Mouse (Mus musculus): ENCODE data around the gene 6720489N17Rik.
"Not testable (repeated sequence)": the region's sequence is repeated elsewhere in the genome, so short reads cannot be mapped to it uniquely, and the experiment has no call there.

Gene 6720489N17Rik

DNA sequence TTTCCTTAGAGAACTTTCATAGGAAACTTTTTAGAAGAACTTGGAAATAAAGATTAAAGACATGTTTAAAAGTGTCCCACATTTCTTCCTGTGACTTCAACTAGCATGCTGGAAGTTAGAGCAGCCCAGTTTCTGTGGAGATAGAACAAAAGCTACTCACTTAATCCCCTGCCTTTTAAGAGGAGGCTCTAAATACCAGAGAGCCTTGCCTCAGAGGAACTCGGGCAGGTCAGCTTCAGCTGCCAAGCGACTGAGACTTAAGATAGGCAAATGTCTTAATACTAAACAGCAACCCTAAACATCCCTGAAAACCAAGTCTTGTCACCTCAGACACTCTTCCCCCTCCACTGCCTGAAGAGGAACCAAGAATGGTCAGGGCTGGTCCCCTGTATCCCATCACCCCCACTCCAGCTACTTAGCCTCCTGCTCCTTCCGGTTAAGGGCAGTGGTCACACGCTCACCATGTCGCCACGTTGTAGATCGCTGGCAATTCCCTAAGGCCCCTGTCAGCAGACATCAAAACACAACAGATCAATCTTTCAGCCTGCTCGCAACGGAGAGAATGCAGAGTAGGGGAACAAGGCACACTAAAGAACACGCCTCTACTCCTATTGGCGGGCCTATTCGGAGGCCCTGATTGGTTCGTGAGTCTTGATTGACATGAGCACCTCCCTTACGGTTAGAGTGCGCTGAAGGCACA is at the start of gene 6720489N17Rik:
6720489N17Rik (minus strand) TSS at position 606 of the 700 bp plus-strand sequence.
- DNase-seq (ENCODE audit: low spot score in 2 of 2): peak; percentile 83 to 85

DNA sequence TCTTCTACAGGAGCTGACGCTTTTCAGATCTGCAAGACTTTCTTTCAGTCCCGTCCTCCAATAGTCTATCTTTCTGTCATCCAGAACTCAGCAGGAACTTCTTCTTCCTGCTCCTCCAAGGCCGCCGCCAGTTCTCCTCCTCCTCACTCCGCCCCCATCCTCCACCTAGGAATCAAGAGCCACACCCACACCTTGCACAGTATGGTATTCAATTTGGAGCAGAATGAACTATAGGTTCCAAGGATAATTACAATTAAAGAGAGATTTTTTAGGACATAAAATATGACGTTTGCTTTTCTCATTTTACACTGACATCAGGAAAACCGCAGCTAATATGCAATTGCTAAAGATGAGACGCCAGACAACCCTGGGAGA is 29.4 kb upstream of the 6720489N17Rik start:
- DNase-seq (ENCODE audit: low spot score in 2 of 2): no peak

DNA sequence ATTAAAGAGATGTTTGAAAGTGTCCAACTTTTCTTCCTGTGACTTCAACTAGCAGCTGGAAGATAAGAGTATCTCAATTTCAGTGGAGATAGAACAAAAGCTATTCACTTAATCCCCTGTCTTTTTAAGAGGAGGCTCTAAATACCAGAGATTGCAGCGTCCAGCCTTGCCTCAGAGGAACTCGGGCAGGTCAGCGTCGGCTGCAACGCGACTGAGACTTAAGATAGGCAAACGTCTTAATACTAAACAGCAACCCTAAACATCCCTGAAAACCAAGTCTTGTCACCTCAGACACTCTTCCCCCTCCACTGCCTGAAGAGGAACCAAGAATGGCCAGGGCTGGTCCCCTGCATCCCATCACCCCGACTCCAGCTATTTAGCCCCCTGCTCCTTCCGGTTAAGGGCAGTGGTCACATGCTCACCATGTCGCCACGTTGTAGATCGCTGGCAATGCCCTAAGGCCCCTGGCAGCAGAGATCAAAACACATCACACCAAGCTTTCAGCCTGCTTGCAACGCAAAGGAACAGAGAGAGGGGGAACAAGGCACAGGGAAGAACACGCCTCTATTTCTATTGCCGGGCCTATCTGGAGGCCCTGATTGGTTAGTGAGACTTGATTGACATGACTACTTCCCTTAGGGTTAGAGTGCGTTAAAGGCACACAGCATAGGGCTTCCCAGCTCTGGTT is 28.8 kb upstream of the 6720489N17Rik start:
- DNase-seq (ENCODE audit: low spot score in 2 of 2): peak; percentile 76 to 77

DNA sequence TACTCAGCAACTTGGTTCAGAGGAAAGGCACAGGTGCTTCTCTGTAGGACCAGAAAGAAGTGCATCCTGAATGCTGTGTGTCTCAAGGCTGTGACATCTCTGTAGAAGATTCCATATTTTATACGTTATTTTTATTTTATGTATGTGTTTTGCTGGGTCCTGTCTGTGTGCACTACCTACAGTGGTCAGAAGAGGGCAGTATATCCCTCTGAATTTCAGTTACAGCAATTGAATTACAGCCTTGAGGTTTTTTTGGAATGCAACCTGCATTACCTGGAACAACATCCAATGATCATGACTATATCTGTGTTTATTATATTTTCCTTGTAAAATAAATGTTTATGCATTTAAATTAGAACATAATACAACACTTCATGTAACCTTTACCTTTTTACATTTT is 3.1 kb upstream of the 6720489N17Rik start:
- DNase-seq (ENCODE audit: low spot score in 2 of 2): peak; percentile 3

DNA sequence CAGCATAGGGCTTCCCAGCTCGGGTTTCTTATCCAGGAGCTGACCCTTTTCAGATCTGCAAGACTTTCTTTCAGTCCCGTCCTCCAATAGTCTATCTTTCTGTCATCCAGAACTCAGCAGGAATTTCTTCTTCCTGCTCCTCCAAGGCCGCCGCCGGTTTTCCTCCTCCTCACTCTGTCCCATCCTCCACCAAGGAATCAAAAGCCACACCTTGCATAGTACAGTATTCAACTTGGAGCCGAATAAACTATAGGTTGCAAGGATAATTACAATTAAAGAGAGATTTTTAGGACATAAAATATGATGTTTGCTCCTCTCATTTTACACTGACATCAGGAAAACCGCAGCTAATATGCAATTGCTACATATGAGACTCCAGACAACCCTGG is 289 bp upstream of the 6720489N17Rik start:
- DNase-seq (ENCODE audit: low spot score in 2 of 2): not testable (repeated sequence)

DNA sequence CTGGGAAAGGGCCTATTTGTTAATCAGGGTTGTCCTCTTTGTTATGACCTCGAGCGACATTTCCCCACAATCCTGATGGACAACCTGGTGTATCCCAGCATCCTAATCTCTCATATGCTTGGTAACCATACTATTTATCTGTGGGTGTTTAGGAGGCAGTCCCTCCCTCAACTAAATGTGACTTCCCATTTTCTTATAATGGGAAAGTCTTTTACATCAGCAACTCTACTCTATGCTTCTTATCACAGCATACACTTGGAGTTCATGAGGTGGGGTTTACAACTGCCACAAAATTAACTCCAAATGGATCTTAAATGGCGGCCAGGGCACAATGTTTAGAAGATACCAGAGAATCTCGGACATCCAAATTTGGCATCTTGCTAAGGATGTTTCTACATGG is 6.5 kb downstream of the 6720489N17Rik start:
- not testable (repeated sequence) for DNase-seq (ENCODE audit: low spot score in 2 of 2)

DNA sequence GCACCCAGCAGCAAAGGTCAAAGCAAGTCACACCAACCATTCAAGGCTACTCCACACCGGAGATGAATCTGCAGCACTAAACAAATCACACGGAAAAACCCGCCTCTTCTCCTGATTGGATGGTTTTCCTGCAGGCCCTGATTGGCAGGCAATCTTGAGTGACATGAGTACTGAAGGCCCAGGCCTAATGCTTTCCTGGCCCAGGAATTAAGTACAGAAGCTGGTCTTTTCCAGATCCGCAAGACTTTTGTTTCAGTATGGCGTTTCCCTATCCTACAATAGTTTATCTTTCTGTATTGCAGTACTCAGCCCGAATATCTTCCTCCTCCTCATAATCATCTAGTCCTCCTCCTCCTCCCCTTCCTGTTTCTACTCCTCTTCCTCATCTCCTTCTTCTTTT is 52.9 kb downstream of the 6720489N17Rik start, which contains the start of gene Zfp934:
Zfp934 (minus strand) TSS at position 101 of the 400 bp plus-strand sequence.
- DNase-seq (ENCODE audit: low spot score in 2 of 2): not testable (repeated sequence)

DNA sequence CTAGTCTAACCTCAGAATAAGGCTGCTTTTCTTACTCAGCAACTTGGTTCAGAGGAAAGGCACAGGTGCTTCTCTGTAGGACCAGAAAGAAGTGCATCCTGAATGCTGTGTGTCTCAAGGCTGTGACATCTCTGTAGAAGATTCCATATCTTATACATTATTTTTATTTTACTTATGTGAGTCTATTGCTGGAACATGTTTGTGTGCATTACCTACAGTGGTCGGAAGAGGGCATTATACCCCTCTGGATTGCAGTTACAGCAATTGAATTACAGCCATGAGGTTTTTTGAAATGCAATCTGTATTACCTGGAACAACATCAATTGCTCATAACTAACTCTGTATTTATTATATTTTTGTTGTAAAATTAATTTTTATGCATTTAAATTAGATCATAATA is 62.3 kb downstream of the 6720489N17Rik start:
- DNase-seq (ENCODE audit: low spot score in 2 of 2): peak in 1 of 2 experiments; percentile 10

DNA sequence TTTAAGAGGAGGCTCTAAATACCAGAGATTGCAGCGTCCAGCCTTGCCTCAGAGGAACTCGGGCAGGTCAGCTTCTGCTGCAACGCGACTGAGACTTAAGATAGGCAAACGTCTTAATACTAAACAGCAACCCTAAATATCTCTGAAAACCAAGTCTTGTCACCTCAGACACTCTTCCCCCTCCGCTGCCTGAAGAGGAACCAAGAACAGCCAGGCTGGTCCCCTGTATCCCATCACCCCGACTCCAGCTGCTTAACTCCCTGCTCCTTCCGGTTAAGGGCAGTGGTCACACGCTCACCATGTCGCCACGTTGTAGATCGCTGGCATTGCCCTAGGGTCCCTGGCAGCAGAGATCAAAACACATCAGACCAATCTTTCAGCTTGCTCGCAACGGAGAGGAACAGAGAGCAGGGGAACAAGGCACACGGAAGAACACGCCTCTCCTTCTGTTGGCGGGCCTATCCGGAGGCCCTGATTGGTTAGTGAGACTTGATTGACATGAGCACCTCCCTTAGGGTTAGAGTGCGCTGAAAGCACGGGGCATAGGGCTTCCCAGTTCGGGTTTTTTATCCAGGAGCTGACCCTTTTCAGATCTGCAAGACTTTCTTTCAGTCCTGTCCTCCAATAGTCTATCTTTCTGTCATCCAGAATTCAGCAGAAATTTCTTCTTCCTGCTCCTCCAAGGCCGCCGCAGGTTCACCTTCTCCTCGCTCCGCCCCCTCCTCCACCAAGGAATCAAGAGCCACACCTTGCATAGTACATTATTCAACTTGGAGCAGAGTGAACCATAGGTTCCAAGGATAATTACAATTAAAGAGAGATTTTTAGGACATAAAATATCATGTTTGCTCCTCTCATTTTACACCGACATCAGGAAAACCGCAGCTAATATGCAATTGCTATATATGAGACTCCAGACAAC is 65.5 kb downstream of the 6720489N17Rik start, which contains the start of gene Zfp935:
Zfp935 (minus strand) TSS at position 323 of the 922 bp plus-strand sequence.
- peak; percentile 75 to 80 for DNase-seq (ENCODE audit: low spot score in 2 of 2)

All from spleen, postnatal 36 days (tissue).